Mouse (Mus musculus) CH12.LX (cell line): ENCODE results near the gene Cgas. TPM values are rescaled to one million over a fixed set of nuclear protein-coding genes. Genes with fewer than 3 reads are reported as not detected.
A peak's percentile ranks its signal among the peaks of the same experiment; 100 is the strongest.

Source experiments
- DNase-seq: peaks from one replicate; pipeline ENCODE4 v3.0.0-alpha.2; 2013; ENCODE audit errors: extremely low read depth
- H3K27ac ChIP-seq: 2 replicates; pipeline ENCODE4 v1.5.1; 2012; ENCODE audit warnings: low read depth, mild to moderate bottlenecking, control low read depth, moderate library complexity; ENCODE audit not compliant: insufficient read depth
- H3K27me3 ChIP-seq: replicated peaks from 2 replicates; pipeline ENCODE3; 2012; ENCODE audit warnings: inconsistent platforms
- H3K36me3 ChIP-seq, 2 experiments: replicated peaks in 1 of 2; 2 replicates each; pipeline versions ENCODE3 to v1.6.1; 2012; ENCODE audit warnings: inconsistent platforms in 1 of 2, low read length in 1 of 2, mild to moderate bottlenecking in 1 of 2, mixed read lengths in 1 of 2, moderate library complexity in 1 of 2; ENCODE audit not compliant: control insufficient read depth in 1 of 2, insufficient read depth in 1 of 2
- H3K4me1 ChIP-seq, 2 experiments: 2 replicates each; pipeline ENCODE4 v1.6.1; 2012; ENCODE audit warnings: inconsistent platforms in 1 of 2, moderate library complexity in 1 of 2; ENCODE audit not compliant: insufficient read depth in 2 of 2, control insufficient read depth in 1 of 2
- H3K4me2 ChIP-seq: 2 replicates; pipeline ENCODE4 v1.6.1; 2012; ENCODE audit warnings: low read depth, mild to moderate bottlenecking, control low read depth; ENCODE audit not compliant: poor library complexity, insufficient read depth, severe bottlenecking
- H3K4me3 ChIP-seq, 3 experiments: fragments of 150-350 bp in 1 of 3; sonication (generic) in 1 of 3; replicated peaks in 1 of 3; 2 replicates each; pipeline versions ENCODE3 to v1.5.1; 2011 to 2012; ENCODE audit warnings: low read depth in 2 of 3, low read length in 2 of 3, mild to moderate bottlenecking in 2 of 3, moderate library complexity in 2 of 3, control low read depth in 1 of 3, improper control_type of control experiment in 1 of 3, inconsistent platforms in 1 of 3, mixed read lengths in 1 of 3; ENCODE audit not compliant: poor library complexity in 1 of 3
- H3K79me2 ChIP-seq: replicated peaks from 2 replicates; pipeline ENCODE4 v1.6.1; 2012; ENCODE audit warnings: mild to moderate bottlenecking, moderate library complexity; ENCODE audit not compliant: control insufficient read depth, poor library complexity, insufficient read depth, severe bottlenecking; ENCODE audit errors: extremely low read depth
- H3K9ac ChIP-seq: 2 replicates; pipeline ENCODE4 v1.6.1; 2012; ENCODE audit warnings: low read depth, mild to moderate bottlenecking, control low read depth, moderate library complexity; ENCODE audit not compliant: insufficient read depth
- H3K9me3 ChIP-seq: replicated peaks from 2 replicates; pipeline ENCODE3; 2012; ENCODE audit warnings: low read length, inconsistent platforms, mixed read lengths
- CHD1 ChIP-seq: IDR thresholded peaks from 2 replicates; pipeline ENCODE4 v1.6.1; 2012; ENCODE audit warnings: low read depth, low read length, improper control_type of control experiment, inconsistent platforms
- CTCF ChIP-seq, 2 experiments: IDR thresholded peaks in 1 of 2; conservative IDR thresholded peaks in 1 of 2; 2 replicates each; pipeline ENCODE4 v1.5.1; 2011 to 2012; ENCODE audit warnings: low read depth in 2 of 2, low read length in 2 of 2, improper control_type of control experiment in 1 of 2, inconsistent platforms in 1 of 2, mild to moderate bottlenecking in 1 of 2, moderate library complexity in 1 of 2
- RAD21 ChIP-seq: IDR thresholded peaks from 2 replicates; pipeline ENCODE4 v1.6.1; 2011; ENCODE audit warnings: low read depth, mild to moderate bottlenecking, low read length, improper control_type of control experiment, moderate library complexity
- SMC3 ChIP-seq: IDR thresholded peaks from 2 replicates; pipeline ENCODE4 v1.6.1; 2011; ENCODE audit warnings: low read depth, low read length, improper control_type of control experiment
- dilution Hi-C: fragments of 300-500 bp; cut with MboI; formaldehyde crosslinking; loops from 2 replicates; pipeline ENCODE4 v1.14.3; 2020; ENCODE audit warnings: low sequenced_read_pairs; ENCODE audit not compliant: extremely low pct_unique_long_range_greater_than_20kb, extremely low pct_ligation_motif_present
- in situ Hi-C: fragments of 300-500 bp; cut with MboI; formaldehyde crosslinking; loops from 3 replicates; pipeline ENCODE4 v1.14.3; 2019; ENCODE audit warnings: low sequenced_read_pairs, low pct_ligation_motif_present, low pct_unique_long_range_greater_than_20kb, mixed read lengths
- polyA plus RNA-seq: library from polyadenylated mRNA; unstranded; fragments of >175 nt; gene quantifications from 2 replicates; pipeline ENCODE4 v1.2.1, GENCODE M21; 2012; ENCODE audit warnings: low read depth; ENCODE audit not compliant: insufficient read length
- total RNA-seq, 2 experiments: library from RNA; depleted of rRNA; stranded (reverse); fragments of 300-350 nt in 1 of 2; fragments of >200 nt in 1 of 2; gene quantifications; 2 replicates each; pipeline ENCODE4 v1.2.3; 2012 to 2014

The Cgas gene
- total and polyA plus RNA-seq, 3 experiments: not detected

GRCm38 (mm10) chr9:78385893-78386292, 57.1 kb downstream of the Cgas start:
- dilution Hi-C loops: no loop called here
- TF ChIP-seq RAD21 (peak; percentile 28), CHD1 (no peak), CTCF (conservative IDR thresholded peaks at IDR 0.05 in 1 of 2, IDR thresholded peaks at IDR 0.05 in 1 of 2; ENCODE audit: low read depth in 2 of 2, low read length in 2 of 2) (peak; percentile 23 to 60), SMC3 (peak; percentile 39)
- H3K27me3 ChIP-seq: peaks cover 12% of the 10 kb centered on the region
- H3K4me1 ChIP-seq: peaks cover 3 to 5% of the 10 kb centered on the region in 2 experiments; a peak in 2 of 4 replicates
- H3K36me3 ChIP-seq: no peaks in the 10 kb centered on the region
- peak; percentile 10 for DNase-seq
- H3K27ac ChIP-seq: no peak overlapping the region
- H3K9ac ChIP-seq: no peak overlapping the region
- H3K4me2 ChIP-seq: no peak overlapping the region
- H3K4me3 ChIP-seq: no peak overlapping the region
- in situ Hi-C loops: no loop called here
- peaks cover 3% of the 10 kb centered on the region for H3K9me3 ChIP-seq
- no peaks in the 10 kb centered on the region for H3K79me2 ChIP-seq

Other genes with a start within 250 kb of the Cgas start
- gene Gsta1, start 212.6 kb downstream of the Cgas start, total RNA-seq (2012; rRNA removed): not detected in 2 replicates
- gene Gsta1, start 212.6 kb downstream of the Cgas start, total RNA-seq (2014; rRNA removed): not detected in 2 replicates
- not detected in 2 replicates for gene Gsta1, start 212.6 kb downstream of the Cgas start, polyA plus RNA-seq
- not detected in 2 replicates for gene Gm3776, start 186.1 kb downstream of the Cgas start, total RNA-seq (2012; rRNA removed)
- gene Gm3776, start 186.1 kb downstream of the Cgas start, total RNA-seq (2014; rRNA removed): not detected in 2 replicates
- not detected in 2 replicates for gene Gm3776, start 186.1 kb downstream of the Cgas start, polyA plus RNA-seq
- not detected in 2 replicates for gene Gm10639, start 153.3 kb downstream of the Cgas start, total RNA-seq (2012; rRNA removed)
- gene Gm10639, start 153.3 kb downstream of the Cgas start, total RNA-seq (2014; rRNA removed): not detected in 2 replicates
- not detected in 2 replicates for gene Gm10639, start 153.3 kb downstream of the Cgas start, polyA plus RNA-seq
- gene Omt2a, start 128.4 kb downstream of the Cgas start, total RNA-seq (2012; rRNA removed): not detected in 2 replicates
- gene Omt2a, start 128.4 kb downstream of the Cgas start, total RNA-seq (2014; rRNA removed): not detected in 2 replicates
- gene Omt2a, start 128.4 kb downstream of the Cgas start, polyA plus RNA-seq: not detected in 2 replicates
- gene Omt2b, start 115.6 kb downstream of the Cgas start, total RNA-seq (2012; rRNA removed): not detected in 2 replicates
- not detected in 2 replicates for gene Omt2b, start 115.6 kb downstream of the Cgas start, total RNA-seq (2014; rRNA removed)
- not detected in 2 replicates for gene Omt2b, start 115.6 kb downstream of the Cgas start, polyA plus RNA-seq
- not detected in 2 replicates for gene Gsta2, start 87.4 kb downstream of the Cgas start, total RNA-seq (2012; rRNA removed)
- not detected in 2 replicates for gene Gsta2, start 87.4 kb downstream of the Cgas start, total RNA-seq (2014; rRNA removed)
- gene Gsta2, start 87.4 kb downstream of the Cgas start, polyA plus RNA-seq: not detected in 2 replicates
- gene Dppa5a, start 75.1 kb downstream of the Cgas start, total RNA-seq (2012; rRNA removed): not detected in 2 replicates
- gene Dppa5a, start 75.1 kb downstream of the Cgas start, total RNA-seq (2014; rRNA removed): not detected in 2 replicates
- gene Dppa5a, start 75.1 kb downstream of the Cgas start, polyA plus RNA-seq: not detected in 2 replicates
- gene Ooep, start 64.5 kb downstream of the Cgas start, total RNA-seq (2012; rRNA removed): not detected in 2 replicates
- gene Ooep, start 64.5 kb downstream of the Cgas start, total RNA-seq (2014; rRNA removed): not detected in 2 replicates
- gene Ooep, start 64.5 kb downstream of the Cgas start, polyA plus RNA-seq: not detected in 2 replicates
- not detected in 2 replicates for gene Ddx43, start 47.5 kb downstream of the Cgas start, total RNA-seq (2012; rRNA removed)
- gene Ddx43, start 47.5 kb downstream of the Cgas start, total RNA-seq (2014; rRNA removed): not detected in 2 replicates
- gene Ddx43, start 47.5 kb downstream of the Cgas start, polyA plus RNA-seq: not detected in 2 replicates
- 21.5 and 22.9 TPM in 2 replicates for gene Mto1, start 5.0 kb upstream of the Cgas start, total RNA-seq (2012; rRNA removed)
- 21.5 and 22.5 TPM in 2 replicates for gene Mto1, start 5.0 kb upstream of the Cgas start, total RNA-seq (2014; rRNA removed)
- 13.8 and 14.2 TPM in 2 replicates for gene Mto1, start 5.0 kb upstream of the Cgas start, polyA plus RNA-seq
- 0.46 and 0.55 TPM in 2 replicates for gene Gm17324, start 5.5 kb upstream of the Cgas start, total RNA-seq (2012; rRNA removed)
- not detected in 2 replicates for gene Gm17324, start 5.5 kb upstream of the Cgas start, total RNA-seq (2014; rRNA removed)
- gene Gm17324, start 5.5 kb upstream of the Cgas start, polyA plus RNA-seq: not detected in 2 replicates
- gene Eef1a1, start 45.9 kb upstream of the Cgas start, total RNA-seq (2012; rRNA removed): 14,448 and 18,409 TPM in 2 replicates
- gene Eef1a1, start 45.9 kb upstream of the Cgas start, total RNA-seq (2014; rRNA removed): 21,026 and 21,314 TPM in 2 replicates
- gene Eef1a1, start 45.9 kb upstream of the Cgas start, polyA plus RNA-seq: 11,979 and 12,362 TPM in 2 replicates
- gene Slc17a5, start 144.8 kb upstream of the Cgas start, total RNA-seq (2012; rRNA removed): 6.7 and 7.6 TPM in 2 replicates
- 4.9 and 5.7 TPM in 2 replicates for gene Slc17a5, start 144.8 kb upstream of the Cgas start, total RNA-seq (2014; rRNA removed)
- 7.0 and 7.6 TPM in 2 replicates for gene Slc17a5, start 144.8 kb upstream of the Cgas start, polyA plus RNA-seq
- 0.13 and 0.21 TPM in 2 replicates for gene Cd109, start 172.3 kb upstream of the Cgas start, total RNA-seq (2012; rRNA removed)
- gene Cd109, start 172.3 kb upstream of the Cgas start, total RNA-seq (2014; rRNA removed): 0.52 and 0.62 TPM in 2 replicates
- gene Cd109, start 172.3 kb upstream of the Cgas start, polyA plus RNA-seq: 0.65 and 0.73 TPM in 2 replicates